Mouse (Mus musculus) E14TG2a.4 (cell line): Measurements from ENCODE around the gene Hus1.
A peak's percentile ranks its signal among the peaks of the same experiment; 100 is the strongest.

Experiments used
- CTCF ChIP-seq: conservative IDR thresholded peaks from 2 replicates; pipeline ENCODE4 v1.5.1; 2014; ENCODE audit warnings: low read length
- NANOG ChIP-seq: IDR thresholded peaks from 2 replicates; pipeline ENCODE4 v1.6.1; 2014; ENCODE audit warnings: borderline replicate concordance, low read length, mixed read lengths
- POU5F1 ChIP-seq: IDR thresholded peaks from 2 replicates; pipeline ENCODE4 v1.6.1; 2014; ENCODE audit warnings: low read length, borderline replicate concordance

DNA sequence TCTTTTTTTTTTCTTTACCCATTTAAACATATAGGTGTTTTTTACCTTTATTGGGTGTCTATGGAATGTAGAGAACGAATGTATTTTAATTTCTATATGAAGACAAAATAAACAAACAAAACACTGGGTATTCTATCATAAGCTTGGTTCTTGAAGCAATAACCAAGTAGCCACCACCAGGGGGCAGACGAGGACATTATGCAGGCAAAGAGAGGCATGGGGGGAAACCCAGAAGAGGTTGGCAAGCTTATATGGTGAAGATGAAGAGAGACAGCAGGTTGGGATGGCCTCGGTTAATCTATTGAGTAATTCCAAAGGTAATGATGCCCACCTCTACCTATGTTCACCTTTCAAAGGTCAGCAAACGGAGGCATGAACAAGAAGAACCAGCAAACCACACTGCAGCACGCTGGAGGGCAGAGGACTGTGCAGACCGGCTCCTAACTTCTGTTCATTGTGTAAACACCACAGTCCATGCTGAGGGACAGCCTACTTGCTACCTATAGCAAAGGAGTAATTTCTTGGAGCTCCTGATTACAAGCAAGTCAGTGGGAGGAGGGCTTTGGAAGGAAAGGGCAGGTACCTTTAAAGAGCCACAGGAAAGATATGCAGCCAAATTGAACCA lies 27.6 kb downstream of the Hus1 start:
- TF ChIP-seq CTCF (peak; percentile 70), NANOG (no peak), POU5F1 (no peak)
